Mouse (Mus musculus) liver, adult 2 months (tissue): ENCODE results near the gene Pde1a.

ENCODE experiments used
- CTCF ChIP-seq: fragments of 200-500 bp; IDR thresholded peaks from 2 replicates; pipeline ENCODE4 v1.5.1; 2011; ENCODE audit warnings: low read depth, low read length, control low read depth
- POLR2A ChIP-seq: fragments of 200-500 bp; IDR thresholded peaks from 2 replicates; pipeline ENCODE4 v1.6.1; 2011; ENCODE audit warnings: low read length, control low read depth; ENCODE audit not compliant: insufficient read depth; ENCODE audit errors: extremely low read depth

GRCm38 (mm10) chr2:79921375-79921774, 207.9 kb downstream of the Pde1a start:
- TF ChIP-seq CTCF (no peak), POLR2A (no peak)
